ENCODE assay signal across 9 mouse cellular contexts in the genomic region with DNA sequence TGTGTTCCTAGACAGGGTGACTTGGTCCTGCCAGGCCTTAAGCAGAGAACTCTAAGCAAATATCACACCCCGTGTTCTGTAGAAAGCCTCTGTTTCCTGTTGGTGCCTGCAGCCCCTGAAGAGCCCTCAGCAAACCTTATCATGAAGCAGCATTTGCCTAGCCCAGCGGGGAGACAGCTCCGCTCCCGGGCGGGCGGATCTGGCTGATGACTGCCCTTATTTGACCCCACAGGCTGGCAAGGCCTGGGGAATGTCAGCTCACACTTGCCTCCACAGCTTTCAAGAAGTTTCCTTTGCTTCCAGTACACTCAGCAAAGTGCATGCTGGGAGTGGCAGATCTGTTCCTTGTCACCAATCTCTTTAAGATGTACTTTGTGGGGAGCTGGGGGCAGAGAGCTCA. TPM values are rescaled to one million over a fixed set of nuclear protein-coding genes. Genes with fewer than 3 reads are reported as not detected.
DNase-seq lines count a peak whose midpoint lies in the region; ATAC-seq and TF ChIP-seq lines count a peak whose summit lies in the region.
"Had no signal": no experiment of that assay in that cellular context is flagged by ENCODE, and none has a peak within 500 bp of the region (broad histone marks: within the 10 kb centered on the region; RNA-seq: fewer than 3 reads in every experiment).

No protein-coding gene starts in this region.

- DNase-seq in CD8-positive naive resting alpha-beta T cell, adult 2 months (ENCODE audit: low read depth in 2 of 2, low spot score in 2 of 2) = peak; percentile 28 to 38
- peak; percentile 58 for DNase-seq in embryo, embryonic 9.5 days (ENCODE audit: extremely low spot score)
- peak; percentile 50 for DNase-seq in hindlimb bud, embryonic 11.5 days (ENCODE audit: extremely low spot score, low read depth, low spot score)
- no peak for DNase-seq in layer of hippocampus, adult 8-10 months (ENCODE audit: low spot score in 2 of 2)
- DNase-seq in cerebellum, adult 11-12 months = no peak
- no peak for DNase-seq in layer of hippocampus, postnatal 14 days (ENCODE audit: low spot score in 2 of 2)
- no peak for DNase-seq in cerebellum, adult 2 months

- no peak overlapping the region for H3K27ac ChIP-seq in cerebellum, adult 2 months (ENCODE audit: insufficient read depth, low read length)
- H3K27ac ChIP-seq: midbrain, embryonic 12.5 days had no signal

- no peak for TF ChIP-seq POLR2A in cerebellum, adult 2 months (IDR thresholded peaks at IDR 0.05; ENCODE audit: borderline replicate concordance, insufficient read depth, low read length)

- H3K27me3 ChIP-seq in cerebellum, adult 2 months (ENCODE audit: control insufficient read depth, insufficient read depth, low read length) = no peaks in the 10 kb centered on the region

- H3K4me1 ChIP-seq in cerebellum, adult 2 months (ENCODE audit: control insufficient read depth, insufficient read depth, low read length) = peaks cover 8% of the 10 kb centered on the region; the same call in 1 of the 2 replicates
- H3K4me1 ChIP-seq: midbrain, embryonic 12.5 days had no signal

- ATAC-seq in megakaryocyte progenitor cell, adult 5-6 weeks (replicated peaks; ENCODE audit: poor library complexity) = peak; percentile 63

- TF ChIP-seq CTCF in cerebellum, adult 2 months (IDR thresholded peaks at IDR 0.05; ENCODE audit: borderline replicate concordance, insufficient read depth, low read depth, low read length) = no peak

- WGBS in cerebellum, adult 2 months = 56% methylated on average over 6 of the region's 6 CpGs

- no peak overlapping the region for H3K4me3 ChIP-seq in cerebellum, adult 2 months (replicated peaks; ENCODE audit: insufficient read depth, low read depth, low read length)
- H3K4me3 ChIP-seq: midbrain, embryonic 12.5 days had no signal

RNA-seq across cellular contexts. Expression of a gene that starts 40.3 kb away (rescaled TPM):
- 13.8 and 15.6 TPM in 2 replicates for total RNA-seq in megakaryocyte progenitor cell, adult 5-6 weeks (2015)
- total RNA-seq in megakaryocyte progenitor cell, adult 5-6 weeks (2017) = 7.2 and 10.2 TPM in 2 replicates
- total RNA-seq in layer of hippocampus, adult 8-10 months (2022) = 10 to 100 TPM; 36.1 to 43.8 (median 39.7) TPM
- 10 to 100 TPM; 48.7 to 50.3 TPM for total RNA-seq in layer of hippocampus, postnatal 14 days (2021)
- 34.4 and 37.3 TPM in 2 replicates for polyA plus RNA-seq in cerebellum, adult 2 months (2012; rRNA removed)

RNA-seq across cellular contexts. Expression of a gene that starts 57.7 kb away (rescaled TPM):
- 117 and 126 TPM in 2 replicates for total RNA-seq in megakaryocyte progenitor cell, adult 5-6 weeks (2015)
- total RNA-seq in megakaryocyte progenitor cell, adult 5-6 weeks (2017) = 97.6 and 158 TPM in 2 replicates
- 10 to 100 TPM in 2 of 4 experiments, 1 to 10 TPM in 2; 7.0 to 20.0 (median 14.1) TPM for total RNA-seq in layer of hippocampus, adult 8-10 months (2022)
- total RNA-seq in layer of hippocampus, postnatal 14 days (2021) = 1 to 10 TPM; 5.6 to 9.9 TPM
- polyA plus RNA-seq in cerebellum, adult 2 months (2012; rRNA removed) = 4.2 and 4.9 TPM in 2 replicates

Comparison
In these comparisons a context has a peak if more than half of its experiments do, and no peak if none do; other contexts are left out.
1. DNase-seq: peak in CD8-positive naive resting alpha-beta T cell, adult 2 months (2 of 2), embryo, embryonic 9.5 days (single experiment) and hindlimb bud, embryonic 11.5 days (single experiment); none in layer of hippocampus, adult 8-10 months (0 of 2), cerebellum, adult 11-12 months (single experiment), layer of hippocampus, postnatal 14 days (0 of 2) and cerebellum, adult 2 months (0 of 2).
2. RNA of a gene that starts 57.7 kb away (total RNA-seq): 97.6 to 158 TPM in megakaryocyte progenitor cell, adult 5-6 weeks; 7.0 to 20.0 TPM in layer of hippocampus, adult 8-10 months and 5.6 to 9.9 TPM in layer of hippocampus, postnatal 14 days; every median in the first group is over 4 times any median in the second.